Mouse (Mus musculus) spleen, embryonic (tissue): ENCODE data around the gene Tnr.

Experiments
- CTCF ChIA-PET: fragments of 350-600 bp; sonication (Branson Sonifier 250); formaldehyde crosslinking; loops from one replicate; lab custom pipeline; 2022; lab: Charles Lee

Tnr gene

DNA sequence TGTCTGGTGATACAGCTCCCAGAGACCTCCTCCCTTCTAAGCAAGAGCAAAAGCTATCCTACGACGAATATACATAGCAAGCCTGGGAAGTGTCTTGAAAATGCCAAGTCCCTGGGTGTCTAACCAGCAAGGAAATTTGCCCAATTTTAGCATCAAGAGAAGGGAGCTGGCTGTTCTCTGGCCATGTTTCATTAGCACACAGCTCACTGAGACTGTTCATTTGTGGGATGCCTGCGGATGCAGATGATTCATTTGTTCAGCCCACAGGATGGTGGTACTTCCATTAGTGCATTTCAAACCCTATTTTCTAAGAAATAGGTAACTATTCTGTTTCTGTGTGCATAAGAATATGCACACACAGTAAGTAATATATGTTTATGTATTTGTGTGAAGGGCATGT is 181.4 kb downstream of the Tnr start:
- CTCF ChIA-PET, result no interaction called here

DNA sequence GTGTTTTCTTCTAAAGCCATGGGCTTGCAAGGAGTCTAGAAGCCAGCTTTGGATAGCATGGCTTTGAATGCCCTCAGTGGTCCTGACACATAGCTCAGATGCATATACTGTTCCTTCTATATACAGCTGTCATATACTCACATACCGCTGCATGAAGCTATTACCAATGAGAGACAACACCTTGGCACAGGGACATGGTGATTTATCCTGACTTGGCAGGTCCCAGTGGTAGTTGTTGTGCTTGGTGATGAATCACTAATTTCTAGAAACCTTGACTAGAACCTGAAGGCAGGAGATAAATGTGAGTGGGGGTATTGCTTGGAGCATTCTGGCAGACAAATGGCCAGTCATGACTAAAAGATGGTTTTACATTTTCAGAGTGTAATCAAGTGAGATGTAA is 192.7 kb downstream of the Tnr start:
- CTCF ChIA-PET, result no interaction called here

DNA sequence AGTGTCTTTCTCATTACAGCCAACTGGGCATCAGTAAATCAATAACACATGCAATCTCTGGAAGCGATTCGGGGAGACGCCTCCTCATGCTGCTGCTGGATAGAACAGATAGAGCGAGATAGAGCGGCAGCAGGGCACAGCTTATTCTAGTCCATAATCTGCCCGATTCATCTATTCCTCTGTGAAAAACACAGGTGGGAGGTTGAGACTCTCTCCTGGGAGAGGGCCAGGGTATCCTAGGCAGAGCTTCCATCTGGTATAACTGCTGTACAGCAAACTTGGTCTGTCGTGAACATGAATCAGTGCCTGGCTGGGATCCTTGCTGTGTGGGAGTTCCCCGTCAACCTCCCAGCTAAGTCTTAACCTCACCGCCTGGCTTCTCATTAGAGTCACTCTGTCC is 193.4 kb downstream of the Tnr start:
- CTCF ChIA-PET, result no interaction called here

DNA sequence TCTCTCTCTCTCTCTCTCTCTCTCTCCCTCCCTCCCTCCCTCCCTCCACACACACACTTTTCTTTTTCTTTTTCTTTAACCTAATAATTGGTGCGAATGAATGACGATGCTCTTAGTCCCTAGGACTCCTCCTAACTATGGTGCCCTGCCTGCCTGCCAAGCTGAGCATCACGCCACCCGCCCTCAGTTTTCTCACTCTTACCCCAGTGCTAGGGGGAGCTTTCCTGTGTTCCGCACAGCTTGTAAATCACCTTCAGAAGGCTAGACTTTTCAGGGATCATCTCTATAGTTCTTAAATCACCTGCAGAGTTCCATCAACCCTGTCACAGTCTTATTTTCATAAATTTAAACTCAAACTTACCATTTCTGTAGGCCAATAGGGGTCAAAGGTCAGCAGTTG is 200.2 kb downstream of the Tnr start:
- CTCF ChIA-PET, result no interaction called here

DNA sequence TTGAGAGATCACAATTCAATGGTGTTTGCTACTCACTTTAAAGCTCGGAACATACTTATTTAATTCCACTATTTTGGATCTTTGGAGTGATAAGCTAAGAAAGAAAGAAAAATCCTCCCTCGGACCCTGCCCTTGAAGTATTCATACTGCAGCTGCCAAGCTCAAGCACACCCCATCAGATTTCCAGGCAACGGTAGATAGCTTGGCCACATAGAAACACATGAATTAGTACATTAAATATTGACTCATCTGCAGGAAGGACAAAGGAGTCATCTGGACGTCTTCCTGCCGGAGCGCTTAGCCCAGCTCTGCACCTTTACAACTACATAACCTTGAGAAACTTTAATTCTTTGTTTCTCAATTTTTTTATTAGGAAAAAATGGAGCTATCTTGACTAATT is 205.7 kb downstream of the Tnr start:
- CTCF ChIA-PET, result no interaction called here

DNA sequence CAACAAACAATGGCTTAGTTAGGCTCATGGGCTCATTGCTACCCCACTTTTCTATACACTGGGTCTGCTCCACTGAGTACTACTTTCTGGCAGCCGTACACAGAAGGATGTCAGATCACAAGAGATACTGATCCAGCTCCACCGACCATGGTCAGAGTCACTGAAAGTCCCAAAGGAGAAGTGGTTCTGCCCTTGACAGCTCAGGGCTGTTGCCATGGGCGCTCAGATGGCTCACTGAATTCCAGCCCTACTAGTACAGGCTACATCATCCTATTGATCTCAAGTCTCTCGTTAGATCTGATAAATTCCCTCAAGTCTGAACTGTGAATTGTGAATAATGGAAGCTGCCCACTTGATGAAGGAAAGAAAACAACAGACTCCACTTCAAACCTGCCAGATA is 207.3 kb downstream of the Tnr start:
- CTCF ChIA-PET, result no interaction called here

DNA sequence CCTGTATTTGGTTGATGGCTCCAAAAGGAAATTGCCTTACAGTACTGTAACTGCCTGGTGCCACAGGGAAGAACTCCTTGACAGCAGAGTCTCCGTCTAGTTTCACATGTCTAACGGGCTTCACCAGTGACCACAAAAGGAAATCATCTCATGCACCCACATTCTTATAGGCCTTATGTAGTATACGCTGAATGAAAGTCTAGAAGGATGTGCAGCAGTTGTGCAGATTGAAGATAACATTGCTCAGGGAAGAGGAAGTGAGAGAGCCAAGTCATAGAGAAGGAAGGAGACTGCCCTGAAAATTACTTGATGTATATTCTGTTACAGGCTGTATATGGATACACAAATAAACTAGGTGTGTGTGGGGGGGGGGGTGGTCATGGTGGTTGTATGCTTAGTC is 211.5 kb downstream of the Tnr start:
- CTCF ChIA-PET, result no interaction called here

DNA sequence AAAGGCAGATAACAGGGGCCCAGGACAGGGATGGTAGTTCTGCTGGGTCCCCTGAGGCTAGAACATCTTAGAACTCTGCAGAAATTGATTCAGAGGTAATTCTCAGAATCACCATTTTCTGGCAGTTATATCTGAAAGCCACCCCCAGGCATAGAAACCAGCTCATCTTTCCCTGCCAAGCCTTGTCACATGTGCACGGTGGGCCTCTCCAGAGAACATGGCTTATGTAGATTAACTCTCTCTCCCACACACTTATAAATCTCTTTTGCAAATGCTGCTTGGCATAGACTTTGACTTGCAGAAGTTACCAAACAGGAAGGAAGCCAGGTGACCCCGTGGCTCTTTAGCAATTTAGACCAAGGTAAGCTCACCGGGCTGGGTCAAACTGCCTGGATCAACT is 215.9 kb downstream of the Tnr start:
- CTCF ChIA-PET, result no interaction called here

DNA sequence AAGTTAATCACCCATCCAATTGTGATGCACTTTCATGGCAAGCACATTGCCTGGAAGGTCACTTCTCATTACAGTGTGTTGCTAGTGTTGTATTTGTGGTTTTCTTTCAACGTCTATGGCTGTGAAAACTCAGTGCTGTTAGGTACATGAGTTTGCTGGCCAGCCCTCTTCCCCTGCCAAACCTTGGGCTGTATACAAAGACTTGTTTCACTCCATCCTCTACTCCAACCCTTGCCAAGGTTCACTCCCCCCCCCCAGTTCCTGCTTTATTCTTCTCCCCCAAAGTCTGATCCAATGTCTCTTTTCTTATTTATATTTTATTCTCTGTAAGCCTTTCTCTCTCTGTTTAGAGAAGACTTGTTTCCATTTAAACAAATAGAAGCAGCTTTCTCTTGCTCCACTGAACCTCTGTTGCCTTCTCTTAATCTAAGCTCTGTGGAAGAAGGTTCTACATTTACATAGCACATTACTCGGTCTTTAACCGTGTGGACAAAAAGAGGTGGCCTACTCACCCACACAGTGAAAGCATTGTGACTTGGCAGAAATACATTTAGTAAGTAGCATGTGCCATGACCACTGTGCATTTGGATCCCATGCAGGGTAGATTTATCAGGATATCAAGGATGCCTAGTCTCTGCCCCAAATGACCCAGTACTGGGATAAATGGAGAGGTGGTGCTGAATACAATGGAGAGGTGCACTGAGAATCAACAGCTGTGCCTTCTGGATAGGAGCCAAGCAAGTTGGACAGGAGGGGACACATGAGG is 217.9 kb downstream of the Tnr start:
- CTCF ChIA-PET, result interaction anchor here (0.6 kb wide), 1 partner anchor 1903 kb away, joined by 3 read pairs; no protein-coding TSS in a partner anchor

DNA sequence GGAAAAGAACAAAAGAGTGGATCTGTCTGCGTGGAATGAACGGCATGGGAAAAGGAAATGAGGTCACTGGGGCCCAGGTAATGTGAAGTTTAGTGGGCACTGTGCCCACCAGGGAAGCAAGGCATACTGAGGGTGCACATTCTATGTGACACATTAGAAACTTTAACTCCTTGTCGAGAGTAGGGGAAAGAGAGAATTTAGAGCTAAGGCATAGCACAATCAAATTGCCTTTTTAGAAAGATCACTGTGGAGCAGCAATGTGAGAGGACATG is 218.4 kb downstream of the Tnr start:
- CTCF ChIA-PET, result no interaction called here

DNA sequence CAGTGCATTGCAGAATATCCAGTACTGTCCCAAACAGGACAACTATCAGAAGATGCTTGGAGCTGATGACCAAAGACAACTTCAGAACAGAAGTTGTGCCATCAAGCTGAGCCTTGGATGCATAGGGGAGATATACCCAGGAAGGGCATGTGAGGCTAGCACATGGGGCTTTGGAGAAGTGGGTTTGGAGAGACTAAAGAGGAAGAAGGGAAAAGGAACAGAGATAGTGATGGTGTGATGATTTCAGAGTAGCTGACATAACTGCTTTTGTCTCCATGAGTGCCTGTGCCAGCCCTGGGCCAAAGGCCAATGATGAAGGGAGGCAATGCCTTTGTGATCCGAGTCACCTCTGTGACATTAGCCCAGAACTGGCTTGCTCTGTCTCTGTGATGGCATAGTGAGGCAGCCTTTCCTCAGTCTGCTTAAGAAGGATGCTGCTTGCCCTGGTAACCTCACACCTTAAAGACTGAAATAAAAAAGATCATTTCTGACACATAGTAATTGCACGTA is 220.2 kb downstream of the Tnr start:
- CTCF ChIA-PET, result no interaction called here

DNA sequence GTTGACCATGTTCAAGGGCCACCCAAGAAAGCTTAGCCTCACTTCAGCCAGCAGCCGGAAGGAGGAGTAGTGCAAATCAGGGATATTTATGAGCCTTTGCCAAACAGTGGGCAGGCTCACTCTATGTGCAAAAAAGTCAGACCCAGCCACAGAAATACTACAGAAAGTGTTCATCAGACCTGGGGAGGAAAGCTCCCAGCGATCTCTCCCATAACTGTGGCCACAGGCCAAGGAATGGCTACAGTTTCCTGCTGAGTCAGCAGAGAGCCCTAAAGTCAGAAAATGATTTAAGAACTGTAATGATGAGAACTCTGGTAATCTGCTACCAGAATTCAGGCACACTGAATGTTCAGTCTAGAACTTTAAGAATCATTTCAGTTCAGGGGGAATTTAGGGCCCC is 221.7 kb downstream of the Tnr start:
- CTCF ChIA-PET, result no interaction called here

DNA sequence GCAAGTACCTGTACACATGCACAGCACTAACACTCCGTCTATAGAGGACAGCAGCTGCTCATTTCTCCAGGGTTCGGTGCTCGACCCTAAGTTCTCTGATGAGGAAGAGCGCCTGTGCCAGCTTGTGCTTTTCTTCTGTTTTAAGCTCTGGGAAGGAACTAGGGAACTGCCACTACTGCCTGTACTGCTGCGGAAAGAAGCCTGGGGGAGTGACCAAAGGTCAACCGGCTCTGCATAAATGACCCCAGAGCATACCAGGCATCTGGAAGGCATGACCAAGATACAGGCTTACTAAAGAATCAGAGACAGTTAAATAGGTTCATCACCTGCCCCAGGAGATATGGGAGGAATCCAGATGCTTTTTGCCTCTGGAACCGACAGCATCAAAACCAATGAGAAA is 224.4 kb downstream of the Tnr start:
- CTCF ChIA-PET, result no interaction called here

DNA sequence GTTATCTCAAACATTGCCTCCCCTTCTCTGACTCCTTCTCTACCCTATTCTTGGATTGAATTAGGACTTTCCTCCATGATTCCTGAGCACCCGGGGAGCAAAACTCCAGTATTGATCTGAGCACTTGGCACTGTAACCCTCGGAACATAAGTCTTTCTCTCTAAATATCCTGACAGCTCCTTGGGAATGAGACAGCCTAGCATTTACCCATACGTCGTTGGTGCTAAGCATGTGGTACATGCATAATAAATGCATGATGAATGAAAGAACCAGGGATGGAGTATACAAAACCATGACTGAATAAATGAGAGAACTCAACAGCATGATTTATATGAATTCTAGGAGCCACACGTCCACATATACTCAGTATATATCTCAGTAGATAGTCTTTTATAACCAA is 226.8 kb downstream of the Tnr start:
- CTCF ChIA-PET, result no interaction called here

DNA sequence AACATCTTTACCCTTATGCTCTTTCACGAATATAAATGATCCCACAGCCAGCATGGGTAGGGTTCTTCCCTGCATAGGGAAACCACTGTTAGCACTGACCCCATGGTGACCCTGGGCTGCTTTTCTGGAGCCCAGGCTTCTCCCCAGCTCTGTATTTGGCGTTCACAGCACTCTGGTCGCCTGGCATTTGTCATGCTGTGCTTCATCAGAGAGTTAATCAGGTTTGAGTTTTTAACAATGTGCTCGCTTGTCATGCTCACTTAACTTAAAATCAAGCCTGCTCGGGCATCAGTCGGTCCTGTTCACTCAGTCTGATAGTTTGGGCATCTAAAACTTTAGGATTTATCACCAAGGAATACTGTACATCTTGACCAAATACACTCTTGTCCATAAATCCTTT is 227.3 kb downstream of the Tnr start:
- CTCF ChIA-PET, result no interaction called here

DNA sequence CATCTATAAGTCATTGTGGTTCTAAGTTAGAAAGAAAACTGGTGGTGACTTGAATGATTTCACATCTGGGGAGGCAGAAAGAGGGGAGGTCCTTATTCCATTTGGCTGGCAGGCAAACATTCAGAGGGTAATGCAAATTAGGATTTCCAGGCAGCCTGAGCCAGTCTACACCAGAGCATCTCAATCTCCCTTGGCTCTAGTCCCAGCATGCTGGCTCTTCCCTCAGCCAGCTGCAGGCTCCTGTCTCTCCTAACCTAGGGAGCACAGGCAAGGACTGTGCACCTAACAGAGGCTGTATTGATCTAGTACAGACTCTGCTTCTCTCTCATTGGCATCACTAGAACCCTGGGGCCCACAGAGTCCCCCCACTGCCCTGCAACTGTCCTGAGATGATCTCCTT is 237.4 kb downstream of the Tnr start:
- CTCF ChIA-PET, result no interaction called here

DNA sequence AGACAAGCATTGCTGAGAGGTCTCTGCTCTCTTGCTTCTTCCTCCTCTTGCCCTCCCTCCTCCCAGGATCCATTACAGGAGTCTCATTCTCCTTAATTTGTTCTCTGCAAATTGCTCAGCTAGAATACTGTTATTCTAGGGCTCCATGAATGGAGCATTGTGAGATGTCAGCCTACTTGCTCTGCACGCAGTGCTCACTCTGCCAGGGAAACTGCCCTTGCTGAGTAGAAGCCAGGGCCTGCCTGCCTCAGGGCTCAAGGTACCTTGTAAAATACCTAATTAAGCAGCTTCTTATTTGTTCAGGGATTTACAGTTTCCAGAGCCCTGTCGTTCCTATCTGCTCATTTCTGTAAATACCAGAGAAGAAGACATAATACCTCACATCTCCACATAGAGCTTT is 240.3 kb downstream of the Tnr start:
- CTCF ChIA-PET, result no interaction called here

DNA sequence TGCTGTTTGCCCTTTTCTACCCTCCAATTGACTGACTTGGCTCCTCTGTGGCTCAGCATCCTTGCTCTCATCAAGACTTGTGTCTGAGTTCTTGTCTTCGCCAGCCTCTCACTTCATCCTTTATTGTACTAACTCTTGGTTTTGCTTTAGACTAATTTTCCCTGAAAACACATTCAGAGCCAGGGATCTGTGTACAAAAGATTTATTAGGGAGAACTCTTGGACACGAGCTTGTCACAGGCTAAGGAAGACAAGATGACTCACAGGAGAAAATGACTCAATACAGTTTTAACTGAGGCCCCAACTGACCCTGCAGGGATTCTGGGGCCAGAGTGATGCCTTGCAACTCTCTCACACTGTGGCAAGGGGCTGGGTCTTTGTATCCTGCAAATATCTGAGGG is 241.3 kb downstream of the Tnr start:
- CTCF ChIA-PET, result no interaction called here

DNA sequence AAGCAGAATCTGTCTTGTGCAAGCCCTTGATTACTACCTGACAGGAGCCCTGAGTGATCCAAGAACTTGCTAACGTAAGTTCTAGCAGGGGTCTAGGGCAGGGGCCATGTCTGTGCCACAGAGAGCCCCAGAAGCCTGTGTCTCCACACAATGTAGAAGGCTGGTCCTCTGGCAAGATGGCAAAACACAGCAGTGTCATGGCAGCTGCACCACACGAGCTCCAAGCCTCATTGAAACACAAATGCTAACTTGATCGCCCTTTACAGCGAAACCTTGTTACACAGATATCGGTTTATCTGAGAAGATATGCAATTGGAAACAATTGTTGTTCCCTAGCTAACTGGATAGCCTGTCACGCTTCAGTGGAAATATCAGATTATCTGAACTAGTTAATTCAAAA is 246.4 kb downstream of the Tnr start:
- CTCF ChIA-PET, result interaction anchor here (0.7 kb wide), 1 partner anchor 1152 kb away, joined by 3 read pairs; no protein-coding TSS in a partner anchor

DNA sequence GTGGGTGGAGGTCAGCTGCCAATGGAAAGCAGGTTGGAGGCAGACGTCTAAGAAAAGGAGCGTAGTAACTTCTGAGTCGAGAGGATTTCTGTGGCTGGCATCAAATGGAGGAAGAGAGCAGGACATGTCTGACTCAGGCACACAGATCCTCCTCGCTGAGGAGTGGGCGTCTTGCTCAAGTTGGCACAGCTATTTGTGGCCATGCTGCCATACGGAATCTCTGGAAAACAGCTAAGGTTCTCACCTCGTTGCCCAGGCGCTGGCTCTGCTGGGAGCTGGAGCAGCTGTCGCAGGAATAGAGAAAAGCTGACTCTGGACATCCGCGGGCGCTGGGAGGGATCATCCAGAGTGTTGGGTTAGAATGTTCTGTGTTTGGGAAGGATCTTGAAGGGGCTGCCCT is 250.1 kb downstream of the Tnr start:
- CTCF ChIA-PET, result no interaction called here

DNA sequence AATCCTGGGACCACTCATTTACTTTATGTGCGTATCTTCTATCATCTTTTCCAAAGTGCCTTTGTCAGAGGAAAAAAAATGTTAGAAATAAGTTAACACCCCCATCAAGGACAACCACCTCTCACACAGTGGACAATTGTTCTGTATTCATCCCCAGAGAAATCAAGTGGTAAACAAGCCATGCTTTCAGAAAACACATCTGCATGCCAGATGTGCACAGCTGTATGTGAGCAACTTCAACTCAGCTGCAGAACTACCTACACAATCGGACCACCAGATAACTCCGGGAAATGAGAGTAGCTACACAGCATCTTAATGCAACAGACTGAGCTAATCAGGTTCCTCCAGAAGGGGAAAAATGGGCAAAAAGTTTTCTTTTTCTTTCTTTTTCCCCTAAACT is 251.6 kb downstream of the Tnr start:
- CTCF ChIA-PET, result interaction anchor here (0.7 kb wide), 1 partner anchor 47 kb away, joined by 5 read pairs; no protein-coding TSS in a partner anchor

DNA sequence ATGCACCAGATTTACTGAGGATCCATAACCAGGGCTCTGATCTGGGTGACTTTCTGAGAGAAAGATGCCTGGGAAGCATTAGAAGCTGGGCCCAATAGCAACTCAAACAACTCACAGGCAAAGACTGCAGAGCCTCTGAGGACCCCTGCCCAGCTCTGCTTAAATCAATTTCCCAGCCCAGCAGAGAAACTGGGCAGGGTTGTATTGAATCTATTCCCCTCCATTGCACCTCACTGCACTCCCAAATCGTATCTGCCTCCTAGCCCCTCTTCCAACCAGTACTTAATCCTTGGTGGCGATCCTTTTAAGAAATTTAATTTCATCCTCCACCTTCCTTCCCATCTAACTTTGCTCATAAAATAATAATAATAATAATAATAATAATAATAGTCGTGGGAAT is 253.5 kb downstream of the Tnr start:
- CTCF ChIA-PET, result no interaction called here

DNA sequence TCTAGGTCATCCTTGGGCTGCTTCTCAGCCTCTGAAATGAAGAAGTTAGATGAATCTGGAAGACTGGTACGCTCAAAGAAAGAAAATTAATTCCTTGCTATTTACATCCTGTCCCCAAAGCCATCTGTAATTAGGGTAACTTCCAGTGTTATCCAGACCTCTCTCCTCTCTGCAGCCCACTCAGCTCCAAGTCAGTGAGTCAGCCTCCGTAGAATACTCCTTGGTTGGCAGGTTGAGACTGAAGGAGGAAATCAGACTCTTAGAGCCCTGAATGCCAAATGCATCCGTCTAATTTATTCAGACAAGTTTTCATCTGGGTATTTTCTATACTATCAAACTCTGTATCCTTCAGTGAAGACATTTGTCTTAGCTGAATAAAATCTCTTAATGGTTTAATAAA is 255.9 kb downstream of the Tnr start:
- CTCF ChIA-PET, result no interaction called here

DNA sequence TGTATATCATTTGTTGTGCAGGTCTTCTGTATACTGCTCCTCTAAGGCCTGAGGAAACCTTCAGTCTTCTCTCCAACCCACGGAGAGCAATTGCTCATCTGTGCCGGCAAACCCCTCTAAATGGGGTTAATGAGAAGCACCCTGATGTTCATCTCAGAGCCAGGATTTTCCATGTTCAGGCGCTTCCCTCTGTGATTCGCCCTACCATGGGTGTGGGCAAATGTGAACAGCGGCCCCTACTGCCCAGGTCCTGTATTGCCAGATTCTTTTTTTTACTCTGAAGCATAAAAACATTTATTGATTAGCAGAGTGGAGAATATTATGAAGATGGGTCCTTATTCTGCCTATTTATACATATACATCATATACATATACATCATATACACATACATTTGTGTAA is 260.3 kb downstream of the Tnr start:
- CTCF ChIA-PET, result no interaction called here
